Mouse (Mus musculus) frontal cortex, postnatal 10 days (tissue): ENCODE measurements at regions not wholly inside any gene's neighbourhood (a gene's known extent, or its start where the extent isn't known, plus 50 kb on each side); places are given as distances from the start of the nearest gene placed in this dataset.

Experiments
- DNase-seq, 2 experiments: peaks; one replicate each; pipeline ENCODE4 v3.0.0; 2022; ENCODE audit warnings: low spot score in 2 of 2, mixed read lengths in 1 of 2

- no peak for DNase-seq
These were observed 122.6 kb downstream of the Gm12728 start for GRCm38 (mm10) chr4:105912296-105912695.

GRCm38 (mm10) chr4:105914996-105915395, 125.3 kb downstream of the Gm12728 start:
- DNase-seq = peak in 1 of 2 experiments; percentile 9

- DNase-seq = no peak
These were observed 126.6 kb downstream of the Gm12728 start for GRCm38 (mm10) chr4:105916229-105916628.

DNA sequence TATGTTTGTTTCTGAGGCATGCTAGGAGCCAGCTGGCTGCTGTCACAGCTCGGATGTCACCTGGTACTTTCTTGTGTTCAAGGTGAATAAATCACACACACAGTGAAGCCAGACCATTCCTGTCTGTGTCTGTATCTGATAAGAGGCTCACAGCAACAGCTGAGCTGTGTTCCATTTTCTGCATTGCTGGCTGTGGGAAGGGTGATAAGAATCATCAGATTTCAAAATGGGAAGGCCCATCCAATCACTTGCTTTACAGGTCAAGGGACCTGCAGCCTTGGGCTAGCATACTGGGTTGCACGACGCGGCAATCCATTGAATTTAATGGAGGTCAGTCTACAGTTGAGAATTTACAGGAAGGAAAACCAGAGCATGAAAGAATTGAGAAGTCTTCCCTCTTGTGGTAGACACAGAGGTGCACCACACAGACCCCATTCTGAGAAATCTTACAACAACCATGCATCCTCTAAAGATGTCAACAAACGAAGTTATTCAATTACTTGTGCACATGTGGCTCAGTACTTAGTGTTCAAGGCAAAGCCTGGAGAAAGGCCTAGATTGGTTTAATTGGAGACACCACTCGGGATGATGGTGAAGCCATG, 135.2 kb downstream of the Gm12728 start:
- no peak for DNase-seq

GRCm38 (mm10) chr4:105925506-105925905, 135.8 kb downstream of the Gm12728 start:
- no peak for DNase-seq

DNA sequence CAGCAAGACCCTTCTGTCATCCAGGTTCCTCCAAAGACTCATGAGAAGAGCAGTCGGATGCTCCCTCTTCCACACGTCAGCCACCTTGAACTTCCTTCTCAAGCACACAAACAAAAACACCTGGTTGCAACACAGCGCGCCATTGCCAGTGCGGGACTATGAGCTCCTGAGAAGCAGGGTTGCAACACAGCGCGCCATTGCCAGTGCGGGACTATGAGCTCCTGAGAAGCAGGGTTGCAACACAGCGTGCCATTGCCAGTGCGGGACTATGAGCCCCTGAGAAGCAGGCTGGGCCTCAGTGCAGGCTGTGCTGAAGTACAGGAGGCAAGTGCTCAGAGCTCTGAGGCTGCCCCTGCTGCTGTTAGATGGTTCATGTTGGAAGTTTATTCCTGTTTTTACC, 140.0 kb downstream of the Gm12728 start:
- DNase-seq = no peak

- DNase-seq = no peak
These were observed 145.3 kb downstream of the Gm12728 start for GRCm38 (mm10) chr4:105934971-105935370.

DNA sequence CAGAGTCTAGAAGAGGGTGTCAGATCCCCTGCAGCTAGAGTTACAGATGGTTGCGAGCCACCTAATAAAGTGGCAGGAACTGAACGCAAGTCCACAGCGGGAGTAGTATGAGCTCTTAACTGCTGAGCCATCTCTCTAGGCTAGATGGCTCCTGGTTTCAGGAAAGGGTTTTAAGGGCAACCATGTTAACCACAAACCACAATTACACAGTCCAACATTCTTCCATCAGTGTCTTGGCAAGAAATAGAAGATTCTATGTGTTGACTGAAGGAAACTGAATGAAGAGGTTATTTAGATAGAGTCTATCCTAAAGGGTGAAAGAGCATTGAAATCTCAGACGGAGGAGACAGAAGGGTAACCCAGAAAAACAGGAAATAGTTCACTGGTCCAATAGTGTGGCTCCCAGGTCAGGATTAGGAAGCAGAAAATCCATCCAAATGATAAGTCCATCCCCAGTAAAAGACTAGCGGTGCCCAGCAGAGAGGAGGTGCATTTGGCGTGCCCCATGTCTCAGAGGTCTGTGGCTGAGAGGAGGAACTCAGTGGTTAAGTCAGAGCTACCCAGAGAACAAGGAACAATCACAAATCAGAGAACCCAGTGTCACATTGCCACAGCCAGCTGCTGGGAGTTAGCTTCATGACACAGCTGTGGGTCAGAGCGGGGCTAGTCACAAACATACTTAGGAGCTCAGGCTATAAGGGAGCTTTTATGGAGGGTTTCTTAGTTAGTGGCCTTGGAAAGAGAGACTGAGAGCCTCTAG, 147.3 kb downstream of the Gm12728 start:
- DNase-seq = no peak

GRCm38 (mm10) chr4:105937587-105937986, 147.9 kb downstream of the Gm12728 start:
- DNase-seq = no peak

DNA sequence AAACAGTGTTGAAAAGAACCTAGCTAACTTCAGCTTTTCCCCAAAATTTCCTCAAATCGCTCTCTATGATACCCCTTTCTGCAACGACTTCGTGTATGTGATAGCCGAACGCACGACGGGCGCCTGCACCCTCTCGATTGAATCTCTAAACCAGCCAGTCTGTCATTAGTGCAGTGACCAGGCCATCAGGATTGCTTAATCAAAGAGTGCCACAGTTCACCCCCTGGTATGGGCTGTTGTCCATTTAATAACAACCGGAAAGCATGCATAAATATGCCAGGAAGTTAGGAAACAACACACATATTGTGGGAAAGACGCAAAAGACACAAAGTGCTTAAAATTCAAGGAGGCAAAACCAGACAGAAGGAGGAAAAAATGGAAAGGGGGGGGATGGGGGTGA, 149.2 kb downstream of the Gm12728 start:
- no peak for DNase-seq

GRCm38 (mm10) chr4:105939636-105940199, 150.0 kb downstream of the Gm12728 start:
- no peak for DNase-seq

DNA sequence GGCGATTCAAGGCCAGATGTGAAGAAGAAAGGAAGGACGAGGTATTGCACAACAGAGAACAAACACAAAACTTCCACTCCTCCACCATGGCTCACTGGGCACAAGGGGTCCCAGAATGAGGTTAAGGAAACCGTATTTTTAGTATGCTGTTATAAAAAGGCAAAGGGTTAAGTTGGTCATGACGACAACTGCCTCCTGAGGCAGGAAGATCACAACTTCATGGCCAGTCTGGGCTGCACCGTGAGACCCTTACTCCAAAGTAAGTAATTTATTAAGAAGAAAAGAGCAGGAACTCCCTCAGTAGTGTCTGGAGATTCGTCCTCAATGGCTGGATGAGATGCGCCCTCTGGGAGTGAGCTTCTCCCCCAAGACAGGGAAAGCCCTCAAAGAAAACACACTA, 151.2 kb downstream of the Gm12728 start:
- no peak for DNase-seq

- DNase-seq = peak in 1 of 2 experiments; percentile 32
These were observed 152.1 kb downstream of the Gm12728 start for GRCm38 (mm10) chr4:105941785-105942184.

GRCm38 (mm10) chr4:105944962-105945361, 155.3 kb downstream of the Gm12728 start:
- DNase-seq = no peak

DNA sequence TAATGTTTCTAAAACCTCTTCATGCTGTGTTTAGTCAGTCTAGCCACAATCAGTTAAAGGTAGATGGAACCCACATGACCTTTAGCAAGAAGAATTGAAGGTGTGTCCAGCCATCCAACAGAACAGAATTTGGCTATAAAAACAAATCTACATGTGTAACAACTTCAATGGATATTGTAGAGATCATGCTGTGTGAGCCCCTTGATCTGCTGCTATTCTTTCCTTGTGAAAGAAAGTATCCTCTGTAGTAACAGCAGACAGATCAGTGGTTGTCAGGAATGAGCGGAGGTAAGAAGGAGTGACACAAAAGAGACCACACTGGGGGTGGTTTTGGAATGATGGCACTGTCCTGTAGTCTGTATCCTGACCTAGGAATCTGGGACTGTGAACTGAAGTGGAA, 156.3 kb downstream of the Gm12728 start:
- DNase-seq = no peak

- DNase-seq = no peak
These were observed 158.7 kb downstream of the Gm12728 start for GRCm38 (mm10) chr4:105948326-105948725.

GRCm38 (mm10) chr4:105952406-105952805, 162.7 kb downstream of the Gm12728 start:
- no peak for DNase-seq

GRCm38 (mm10) chr4:105956516-105956915, 166.8 kb downstream of the Gm12728 start:
- no peak for DNase-seq

- DNase-seq = no peak
These were observed 168.7 kb downstream of the Gm12728 start for GRCm38 (mm10) chr4:105958331-105958730.

DNA sequence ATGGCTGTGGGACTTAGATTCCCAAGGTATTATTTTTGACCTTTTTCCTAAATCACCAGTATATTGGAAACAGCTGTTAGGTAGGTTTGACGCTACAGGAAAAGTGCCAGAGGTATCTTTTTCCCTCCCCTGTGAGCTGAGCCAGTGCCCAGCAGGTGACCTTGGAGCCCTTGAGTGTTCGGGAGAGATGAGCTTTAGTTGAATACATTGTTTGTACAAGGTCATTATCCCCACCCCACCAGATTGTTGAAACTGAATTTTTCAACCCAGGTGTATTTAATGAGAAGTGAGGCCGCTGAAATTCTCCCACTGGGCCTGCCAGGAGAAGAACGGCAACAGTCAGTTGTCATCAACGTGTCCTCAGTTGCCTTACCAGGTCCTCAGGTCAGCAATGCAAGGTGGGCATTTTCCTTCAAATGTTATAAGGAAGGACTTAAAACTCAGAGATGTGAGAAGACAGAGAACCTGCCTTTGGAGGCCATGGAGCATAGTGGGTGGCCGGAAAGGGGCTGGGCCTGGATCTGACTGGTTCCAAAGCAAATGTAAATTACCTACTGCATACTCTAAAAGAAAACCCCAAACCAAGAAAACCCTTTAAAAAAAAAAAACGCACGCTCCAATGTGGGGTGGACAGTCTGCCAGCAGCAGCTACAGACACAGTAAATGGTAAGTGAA, 172.2 kb downstream of the Gm12728 start:
- DNase-seq = no peak

GRCm38 (mm10) chr4:105962542-105962941, 172.9 kb downstream of the Gm12728 start:
- no peak for DNase-seq

DNA sequence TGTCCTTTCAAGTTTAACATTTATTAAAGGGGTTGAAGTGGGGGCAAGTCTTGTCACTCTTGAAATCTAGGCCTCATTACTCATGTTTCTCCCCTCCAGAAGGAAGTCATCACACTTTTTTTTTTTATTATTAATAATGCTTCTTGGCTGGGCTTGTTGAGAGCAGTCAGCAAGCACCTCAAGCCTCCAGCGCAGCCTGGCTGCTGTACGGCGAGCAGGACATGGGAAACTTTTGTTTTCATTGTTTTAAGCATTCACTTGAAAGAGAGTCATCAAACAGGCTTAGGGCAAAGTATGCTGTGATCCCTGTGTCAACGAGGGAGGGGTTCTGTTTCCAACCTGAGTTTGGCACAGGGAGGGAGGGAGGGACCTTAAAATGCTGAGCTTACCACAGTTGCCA, 178.7 kb downstream of the Gm12728 start:
- no peak for DNase-seq

DNA sequence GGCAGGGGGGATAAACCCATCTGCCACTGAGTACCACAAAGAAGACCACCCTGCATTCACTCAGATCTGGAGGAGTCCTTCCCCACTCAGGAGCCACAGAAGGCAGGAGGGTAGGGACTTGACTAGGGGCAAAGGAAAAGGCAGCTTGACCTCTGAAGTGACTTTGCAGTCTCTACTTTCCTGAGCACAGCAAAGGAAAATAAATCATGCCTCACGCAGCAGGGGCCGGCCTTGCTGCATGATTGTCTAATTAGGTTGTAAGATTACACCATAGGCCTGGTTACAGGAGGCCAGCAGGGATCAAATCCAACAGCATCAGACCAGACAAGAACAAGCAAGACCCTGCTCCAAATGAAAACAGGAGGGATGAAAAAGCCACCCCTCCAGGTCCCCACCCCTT, 180.0 kb downstream of the Gm12728 start:
- no peak for DNase-seq
